In genomic region chr2:72240691-72241090, GRCm38 (mm10) we compare ENCODE assay signal across 28 mouse cellular contexts. TPM values are rescaled to one million over a fixed set of nuclear protein-coding genes. Genes with fewer than 3 reads are reported as not detected.
A peak's percentile ranks its signal among the peaks of the same experiment; 100 is the strongest.
DNase-seq lines count a peak whose midpoint lies in the region; ATAC-seq and TF ChIP-seq lines count a peak whose summit lies in the region.
"Had no signal": no experiment of that assay in that cellular context is flagged by ENCODE, and none has a peak within 500 bp of the region (broad histone marks: within the 10 kb centered on the region; RNA-seq: fewer than 3 reads in every experiment).

No protein-coding gene starts in this region.

- no peaks in the 10 kb centered on the region for H3K27me3 ChIP-seq in heart, embryonic 15.5 days
- H3K27me3 ChIP-seq in liver, postnatal 0 days (ENCODE audit: insufficient read depth, low read length): no peaks in the 10 kb centered on the region
- no peaks in the 10 kb centered on the region for H3K27me3 ChIP-seq in liver, embryonic 11.5 days (replicated peaks; ENCODE audit: control insufficient read depth, insufficient read depth, low read length)
- no peaks in the 10 kb centered on the region for H3K27me3 ChIP-seq in embryonic facial prominence, embryonic 10.5 days (replicated peaks; ENCODE audit: low read depth, poor library complexity, severe bottlenecking)
- H3K27me3 ChIP-seq in hindbrain, embryonic 10.5 days (ENCODE audit: insufficient read depth, poor library complexity, severe bottlenecking): peaks cover 6% of the 10 kb centered on the region; the same call in 1 of the 2 replicates
- H3K27me3 ChIP-seq: forebrain, embryonic 15.5 days; heart, embryonic 13.5 days; liver, embryonic 12.5 days; midbrain, embryonic 15.5 days; Patski; stomach, embryonic 15.5 days had no signal

- H3K27ac ChIP-seq in heart, embryonic 15.5 days: peak overlapping the region; percentile 70; the same call in 1 of the 2 replicates
- H3K27ac ChIP-seq in liver, postnatal 0 days (ENCODE audit: low read depth): no peak overlapping the region
- no peak overlapping the region for H3K27ac ChIP-seq in liver, embryonic 11.5 days (ENCODE audit: low read depth, low read length)
- H3K27ac ChIP-seq in embryonic facial prominence, embryonic 10.5 days (replicated peaks): 0 out of 2 replicates have a peak overlapping the region, but pooled peaks have one; percentile 51
- no peak overlapping the region for H3K27ac ChIP-seq in hindbrain, embryonic 10.5 days
- H3K27ac ChIP-seq: forebrain, embryonic 10.5 days; forebrain, embryonic 15.5 days; hindbrain, embryonic 14.5 days; layer of hippocampus, adult 2 months; liver, embryonic 12.5 days; midbrain, embryonic 15.5 days; stomach, embryonic 15.5 days had no signal

- no peaks in the 10 kb centered on the region for H3K36me3 ChIP-seq in heart, embryonic 15.5 days
- H3K36me3 ChIP-seq in liver, postnatal 0 days (replicated peaks; ENCODE audit: insufficient read depth, low read length): peaks cover 11% of the 10 kb centered on the region
- no peaks in the 10 kb centered on the region for H3K36me3 ChIP-seq in liver, embryonic 11.5 days (ENCODE audit: control insufficient read depth, insufficient read depth, low read length)
- no peaks in the 10 kb centered on the region for H3K36me3 ChIP-seq in embryonic facial prominence, embryonic 10.5 days (replicated peaks)
- no peaks in the 10 kb centered on the region for H3K36me3 ChIP-seq in hindbrain, embryonic 10.5 days
- H3K36me3 ChIP-seq: forebrain, embryonic 10.5 days; forebrain, embryonic 15.5 days; heart, embryonic 13.5 days; liver, embryonic 12.5 days; stomach, embryonic 15.5 days had no signal

- TF ChIP-seq CTCF in liver, postnatal 0 days (IDR thresholded peaks at IDR 0.05; ENCODE audit: low read depth): no peak

- no peak overlapping the region for H3K4me3 ChIP-seq in heart, embryonic 15.5 days
- no peak overlapping the region for H3K4me3 ChIP-seq in liver, postnatal 0 days (ENCODE audit: low read depth, low read length)
- H3K4me3 ChIP-seq in liver, embryonic 11.5 days (ENCODE audit: low read depth, low read length): no peak overlapping the region
- H3K4me3 ChIP-seq in embryonic facial prominence, embryonic 10.5 days: no peak overlapping the region
- H3K4me3 ChIP-seq in hindbrain, embryonic 10.5 days: no peak overlapping the region
- H3K4me3 ChIP-seq: forebrain, embryonic 10.5 days; forebrain, embryonic 15.5 days; heart, embryonic 13.5 days; layer of hippocampus, adult 2 months; liver, embryonic 12.5 days; midbrain, embryonic 15.5 days; stomach, embryonic 15.5 days had no signal

- no peak overlapping the region for H3K9ac ChIP-seq in heart, embryonic 15.5 days
- no peak overlapping the region for H3K9ac ChIP-seq in liver, postnatal 0 days (replicated peaks)
- no peak overlapping the region for H3K9ac ChIP-seq in liver, embryonic 11.5 days (ENCODE audit: low read depth, low read length)
- H3K9ac ChIP-seq: forebrain, embryonic 15.5 days; hindbrain, embryonic 14.5 days; liver, embryonic 12.5 days; midbrain, embryonic 15.5 days; stomach, embryonic 15.5 days had no signal

- WGBS in heart, embryonic 15.5 days: 83% methylated on average over 7 of the region's 7 CpGs
- WGBS in liver, postnatal 0 days (ENCODE audit: insufficient replicate concordance): 79% methylated on average over 7 of the region's 7 CpGs
- 85% methylated on average over 7 of the region's 7 CpGs for WGBS in liver, embryonic 11.5 days
- WGBS in embryonic facial prominence, embryonic 10.5 days: 82% methylated on average over 7 of the region's 7 CpGs
- WGBS in hindbrain, embryonic 10.5 days: 76% methylated on average over 7 of the region's 7 CpGs

- TF ChIP-seq EP300 in liver, postnatal 0 days (IDR thresholded peaks at IDR 0.05; ENCODE audit: low read depth): no peak

- no peaks in the 10 kb centered on the region for H3K9me3 ChIP-seq in heart, embryonic 15.5 days (replicated peaks)
- no peaks in the 10 kb centered on the region for H3K9me3 ChIP-seq in liver, postnatal 0 days (ENCODE audit: low read length)
- no peaks in the 10 kb centered on the region for H3K9me3 ChIP-seq in liver, embryonic 11.5 days (ENCODE audit: control insufficient read depth, low read length)
- no peaks in the 10 kb centered on the region for H3K9me3 ChIP-seq in embryonic facial prominence, embryonic 10.5 days
- H3K9me3 ChIP-seq in hindbrain, embryonic 10.5 days: no peaks in the 10 kb centered on the region
- H3K9me3 ChIP-seq: forebrain, embryonic 10.5 days; forebrain, embryonic 15.5 days; heart, embryonic 13.5 days; liver, embryonic 12.5 days; midbrain, embryonic 15.5 days; stomach, embryonic 15.5 days had no signal

- ATAC-seq in heart, embryonic 15.5 days (replicated peaks; ENCODE audit: insufficient number of reproducible peaks, insufficient read depth, low FRiP score, low read depth): no peak
- ATAC-seq in liver, postnatal 0 days: peak; percentile 28; the same call in 1 of the 2 replicates
- ATAC-seq in liver, embryonic 11.5 days (replicated peaks; ENCODE audit: low FRiP score): no peak
- 0 out of 2 replicates have a peak, but pooled peaks have one; percentile 36 for ATAC-seq in granulocyte monocyte progenitor cell, adult 5-6 weeks (replicated peaks; ENCODE audit: poor library complexity, severe bottlenecking)
- ATAC-seq: forebrain, embryonic 15.5 days; intestine, postnatal 0 days; liver, embryonic 12.5 days; midbrain, embryonic 15.5 days; Patski had no signal

- H3K4me2 ChIP-seq in heart, embryonic 15.5 days: no peak overlapping the region
- no peak overlapping the region for H3K4me2 ChIP-seq in liver, postnatal 0 days (ENCODE audit: low read depth, low read length)
- no peak overlapping the region for H3K4me2 ChIP-seq in liver, embryonic 11.5 days
- H3K4me2 ChIP-seq: forebrain, embryonic 15.5 days; heart, embryonic 13.5 days; hindbrain, embryonic 14.5 days; liver, embryonic 12.5 days; midbrain, embryonic 15.5 days; stomach, embryonic 15.5 days had no signal

- peaks cover 54% of the 10 kb centered on the region for H3K4me1 ChIP-seq in heart, embryonic 15.5 days (replicated peaks)
- H3K4me1 ChIP-seq in liver, postnatal 0 days (ENCODE audit: insufficient read depth): no peaks in the 10 kb centered on the region
- 0 out of 2 replicates have a peak, but pooled peaks cover 2% of the 10 kb centered on the region for H3K4me1 ChIP-seq in liver, embryonic 11.5 days (replicated peaks; ENCODE audit: control insufficient read depth, insufficient read depth, low read length)
- H3K4me1 ChIP-seq in embryonic facial prominence, embryonic 10.5 days: peaks cover 34% of the 10 kb centered on the region
- H3K4me1 ChIP-seq in hindbrain, embryonic 10.5 days (replicated peaks): peaks cover 33% of the 10 kb centered on the region
- H3K4me1 ChIP-seq: stomach, embryonic 15.5 days had no signal

- no peak for DNase-seq in heart, adult 9 months (ENCODE audit: low spot score in 2 of 2)
- no peak for DNase-seq in liver, postnatal 0 days
- no peak for DNase-seq in liver, embryonic 11.5 days (ENCODE audit: low spot score)
- DNase-seq in embryonic facial prominence, embryonic 10.5 days (ENCODE audit: low spot score): no peak
- DNase-seq in hindbrain, embryonic 10.5 days (ENCODE audit: low spot score): no peak
- no peak for DNase-seq in left cerebral cortex, adult 11 months (ENCODE audit: low spot score)
- DNase-seq: adrenal gland, postnatal 25 days; cerebellum, adult 11-12 months; cerebellum, adult 9-11 months; heart, postnatal 4 days; kidney, postnatal 36 days; lung, adult 18-20 months; lung, postnatal 14 days; right cerebral cortex, postnatal 25 days; thymus, adult 18-20 months; thymus, postnatal 4 days had no signal

RNA-seq across cellular contexts. Expression of gene Map3k20, which starts 44.7 kb away (rescaled TPM):
- polyA plus RNA-seq in heart, embryonic 15.5 days (2015; fragmentation: Nextera tagmentation; extraction: Ambion mirVana): 46.4 and 47.4 TPM in 2 replicates
- 4.0 and 4.8 TPM in 2 replicates for polyA plus RNA-seq in liver, postnatal 0 days (2015; fragmentation: Nextera tagmentation; extraction: Ambion mirVana)
- 12.2 and 17.2 TPM in 2 replicates for polyA plus RNA-seq in liver, embryonic 11.5 days (2014; fragmentation: Nextera tagmentation; extraction: Ambion mirVana)
- polyA plus RNA-seq in embryonic facial prominence, embryonic 10.5 days (2016; fragmentation: Nextera tagmentation; extraction: Ambion mirVana): 7.3 and 8.7 TPM in 2 replicates
- total RNA-seq in granulocyte monocyte progenitor cell, adult 5-6 weeks (2014; fragmentation: Nextera tagmentation): 66.1 and 82.8 TPM in 2 replicates
- total RNA-seq in granulocyte monocyte progenitor cell, adult 5-6 weeks (2017): 71.7 and 77.0 TPM in 2 replicates
- polyA plus RNA-seq in hindbrain, embryonic 10.5 days (2016; fragmentation: Nextera tagmentation; extraction: Ambion mirVana): 7.4 and 9.4 TPM in 2 replicates

Comparison
In these comparisons a context has a peak if more than half of its experiments do, and no peak if none do; other contexts are left out.
1. ATAC-seq: peak in liver, postnatal 0 days (single experiment) and granulocyte monocyte progenitor cell, adult 5-6 weeks (single experiment); none in heart, embryonic 15.5 days (single experiment) and liver, embryonic 11.5 days (single experiment).
2. H3K27ac ChIP-seq: peak in heart, embryonic 15.5 days (single experiment) and embryonic facial prominence, embryonic 10.5 days (single experiment); none in liver, postnatal 0 days (single experiment), liver, embryonic 11.5 days (single experiment) and hindbrain, embryonic 10.5 days (single experiment).